Mouse (Mus musculus) embryonic facial prominence, embryonic 14.5 days (tissue): ENCODE results near the gene Map3k20. TPM values are rescaled to one million over a fixed set of nuclear protein-coding genes. Genes with fewer than 3 reads are reported as not detected.

Source experiments
- ATAC-seq: fragments of 200-750 bp; cut with Nextera tagmentation; 2 replicates; pipeline ENCODE4 v1.8.0; 2017; ENCODE audit warnings: low read depth, moderate number of reproducible peaks, moderate TSS enrichment
- DNase-seq: peaks from one replicate; pipeline ENCODE4 v3.0.0-alpha.2; 2015; ENCODE audit warnings: low spot score
- H3K27ac ChIP-seq: fragments of 300-500 bp; sonication (generic); replicated peaks from 2 replicates; pipeline ENCODE4 v1.5.1; 2014; ENCODE audit warnings: low read depth, mild to moderate bottlenecking, low read length, moderate library complexity
- H3K27me3 ChIP-seq: fragments of 300-500 bp; sonication (generic); replicated peaks from 2 replicates; pipeline ENCODE4 v1.6.1; 2014; ENCODE audit warnings: low read length; ENCODE audit not compliant: control insufficient read depth, insufficient read depth
- H3K36me3 ChIP-seq: fragments of 300-500 bp; sonication (generic); 2 replicates; pipeline ENCODE4 v1.6.1; 2014; ENCODE audit warnings: low read length, mixed read lengths; ENCODE audit not compliant: control insufficient read depth, insufficient read depth
- H3K4me1 ChIP-seq: fragments of 300-500 bp; sonication (generic); 2 replicates; pipeline ENCODE4 v1.6.1; 2014; ENCODE audit warnings: antibody characterized with exemption, low read length; ENCODE audit not compliant: control insufficient read depth, insufficient read depth
- H3K4me2 ChIP-seq: fragments of 300-500 bp; sonication (generic); 2 replicates; pipeline ENCODE4 v1.6.1; 2014; ENCODE audit warnings: low read depth, mild to moderate bottlenecking, low read length, moderate library complexity, mixed read lengths
- H3K4me3 ChIP-seq: fragments of 300-500 bp; sonication (generic); 2 replicates; pipeline ENCODE4 v1.5.1; 2014; ENCODE audit warnings: low read depth, mild to moderate bottlenecking, low read length
- H3K9ac ChIP-seq: fragments of 300-500 bp; sonication (generic); 2 replicates; pipeline ENCODE4 v1.6.1; 2014; ENCODE audit warnings: low read depth, mild to moderate bottlenecking, low read length, moderate library complexity, mixed read lengths
- H3K9me3 ChIP-seq: fragments of 300-500 bp; sonication (generic); 2 replicates; pipeline ENCODE4 v1.6.1; 2016; ENCODE audit warnings: low read length; ENCODE audit not compliant: control insufficient read depth
- WGBS: fragments of 180-500 bp; shearing (Covaris S2); extraction: QIAGEN DNeasy Blood & Tissue Kit; methylation state at CpG from one replicate; pipeline ENCODE4 v1.1.7; 2014; 5-methylcytosine and 5-hydroxymethylcytosine counted together
- polyA plus RNA-seq: library from polyadenylated mRNA; unstranded; fragments of >200 nt; fragmentation: Nextera tagmentation; extraction: Ambion mirVana; gene quantifications from 2 replicates; pipeline ENCODE4 v1.2.1, GENCODE M21; 2014

The Map3k20 gene
- polyA plus RNA-seq, 1 experiment from 2014 or later = 22.3 TPM

GRCm38 (mm10) chr2:72267390-72267789, 18.0 kb upstream of the Map3k20 start:
- H3K27me3 ChIP-seq = no peaks in the 10 kb centered on the region
- no peaks in the 10 kb centered on the region for H3K36me3 ChIP-seq
- H3K4me1 ChIP-seq = no peaks in the 10 kb centered on the region
- ATAC-seq = no peak
- H3K27ac ChIP-seq = no peak overlapping the region
- no peak overlapping the region for H3K4me2 ChIP-seq
- no peak overlapping the region for H3K4me3 ChIP-seq
- H3K9ac ChIP-seq = no peak overlapping the region
- no peaks in the 10 kb centered on the region for H3K9me3 ChIP-seq
- no peak for DNase-seq
- 80% methylated on average over 6 of the region's 6 CpGs for WGBS

- H3K9me3 ChIP-seq = no peaks in the 10 kb centered on the region
- DNase-seq = peak; percentile 35
- no peaks in the 10 kb centered on the region for H3K4me1 ChIP-seq
- H3K27ac ChIP-seq = no peak overlapping the region
- H3K4me3 ChIP-seq = no peak overlapping the region
- H3K27me3 ChIP-seq = no peaks in the 10 kb centered on the region
- no peak overlapping the region for H3K4me2 ChIP-seq
- H3K9ac ChIP-seq = no peak overlapping the region
- no peaks in the 10 kb centered on the region for H3K36me3 ChIP-seq
- WGBS = 75% methylated on average over 4 of the region's 4 CpGs
- no peak for ATAC-seq
Measured at GRCm38 (mm10) chr2:72269651-72270341, 15.6 kb upstream of the Map3k20 start.

- Histone ChIP-seq H3K4me1 (no peaks in the 10 kb centered on the region), H3K4me2 (no peak overlapping the region), H3K9ac (no peak overlapping the region), H3K27me3 (no peaks in the 10 kb centered on the region), H3K9me3 (no peaks in the 10 kb centered on the region), H3K36me3 (no peaks in the 10 kb centered on the region), H3K27ac (no peak overlapping the region), H3K4me3 (no peak overlapping the region)
- WGBS = 73% methylated on average over 4 of the region's 4 CpGs
- ATAC-seq (no peak), DNase-seq (no peak)
Measured at GRCm38 (mm10) chr2:72278247-72278873, 7.1 kb upstream of the Map3k20 start.

- Histone ChIP-seq H3K9ac (no peak overlapping the region), H3K36me3 (no peaks in the 10 kb centered on the region), H3K4me3 (no peak overlapping the region), H3K4me1 (no peaks in the 10 kb centered on the region), H3K9me3 (no peaks in the 10 kb centered on the region), H3K4me2 (no peak overlapping the region), H3K27ac (no peak overlapping the region), H3K27me3 (no peaks in the 10 kb centered on the region)
- no peak for DNase-seq
- 88% methylated on average over 5 of the region's 5 CpGs for WGBS
- no peak for ATAC-seq
Measured at GRCm38 (mm10) chr2:72280524-72280923, 4.9 kb upstream of the Map3k20 start.

DNA sequence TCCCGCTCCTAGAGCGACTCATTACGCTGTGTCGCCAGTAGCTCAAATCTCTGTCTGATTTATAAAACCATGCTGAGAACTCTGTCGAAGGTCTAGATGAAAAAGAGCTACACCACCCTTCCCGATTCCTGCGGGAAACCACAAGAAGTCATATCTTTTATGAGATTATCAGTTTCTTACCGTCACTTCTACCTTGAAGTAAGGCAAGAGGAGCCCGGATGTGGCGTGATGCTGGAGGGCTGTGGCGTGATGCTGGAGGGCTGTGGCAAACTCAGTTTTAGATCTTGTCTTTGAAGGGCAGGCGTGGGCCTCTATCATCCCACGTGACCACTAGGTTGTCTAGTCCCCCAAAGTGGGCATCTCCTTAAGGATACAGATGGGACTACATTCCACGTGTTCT, 3.5 kb upstream of the Map3k20 start:
- no peaks in the 10 kb centered on the region for H3K27me3 ChIP-seq
- DNase-seq (no peak), ATAC-seq (no peak)
- H3K27ac ChIP-seq = no peak overlapping the region
- no peaks in the 10 kb centered on the region for H3K9me3 ChIP-seq
- 89% methylated on average over 14 of the region's 14 CpGs for WGBS
- H3K4me2 ChIP-seq = no peak overlapping the region
- H3K4me1 ChIP-seq = no peaks in the 10 kb centered on the region
- H3K36me3 ChIP-seq = no peaks in the 10 kb centered on the region
- no peak overlapping the region for H3K4me3 ChIP-seq
- no peak overlapping the region for H3K9ac ChIP-seq

DNA sequence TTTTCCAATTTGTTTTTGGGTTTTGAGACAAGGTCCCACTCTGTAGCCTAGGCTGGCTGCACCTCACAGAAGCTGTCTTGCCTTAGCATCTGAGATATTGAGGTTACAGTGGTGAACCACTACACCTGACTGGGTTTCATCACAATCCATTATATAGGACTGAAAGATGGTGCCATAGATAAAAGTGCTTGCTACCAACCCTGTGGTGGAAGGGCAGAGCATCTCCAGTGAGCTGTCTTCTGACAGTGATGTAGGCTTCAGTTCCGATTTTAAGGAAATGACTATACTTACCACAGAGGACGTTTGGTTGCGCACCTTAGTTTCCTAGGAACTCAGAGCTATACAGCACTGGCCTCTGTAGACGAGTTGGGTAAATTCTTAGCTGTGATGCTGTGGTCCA, 2.7 kb upstream of the Map3k20 start:
- H3K4me3 ChIP-seq = no peak overlapping the region
- H3K4me2 ChIP-seq = no peak overlapping the region
- H3K27me3 ChIP-seq = no peaks in the 10 kb centered on the region
- WGBS = 78% methylated on average over 4 of the region's 4 CpGs
- ATAC-seq = no peak
- no peaks in the 10 kb centered on the region for H3K36me3 ChIP-seq
- no peak for DNase-seq
- H3K9ac ChIP-seq = no peak overlapping the region
- no peak overlapping the region for H3K27ac ChIP-seq
- H3K4me1 ChIP-seq = peaks cover 4% of the 10 kb centered on the region; the same call in 1 of the 2 replicates
- H3K9me3 ChIP-seq = no peaks in the 10 kb centered on the region

GRCm38 (mm10) chr2:72284689-72285088, 748 bp upstream of the Map3k20 start:
- Histone ChIP-seq H3K9ac (no peak overlapping the region), H3K36me3 (no peaks in the 10 kb centered on the region), H3K4me1 (peaks cover 4% of the 10 kb centered on the region; the same call in 1 of the 2 replicates), H3K27me3 (no peaks in the 10 kb centered on the region), H3K27ac (no peak overlapping the region), H3K9me3 (no peaks in the 10 kb centered on the region), H3K4me3 (no peak overlapping the region), H3K4me2 (no peak overlapping the region)
- ATAC-seq (no peak), DNase-seq (no peak)
- 69% methylated on average over 7 of the region's 7 CpGs for WGBS

DNA sequence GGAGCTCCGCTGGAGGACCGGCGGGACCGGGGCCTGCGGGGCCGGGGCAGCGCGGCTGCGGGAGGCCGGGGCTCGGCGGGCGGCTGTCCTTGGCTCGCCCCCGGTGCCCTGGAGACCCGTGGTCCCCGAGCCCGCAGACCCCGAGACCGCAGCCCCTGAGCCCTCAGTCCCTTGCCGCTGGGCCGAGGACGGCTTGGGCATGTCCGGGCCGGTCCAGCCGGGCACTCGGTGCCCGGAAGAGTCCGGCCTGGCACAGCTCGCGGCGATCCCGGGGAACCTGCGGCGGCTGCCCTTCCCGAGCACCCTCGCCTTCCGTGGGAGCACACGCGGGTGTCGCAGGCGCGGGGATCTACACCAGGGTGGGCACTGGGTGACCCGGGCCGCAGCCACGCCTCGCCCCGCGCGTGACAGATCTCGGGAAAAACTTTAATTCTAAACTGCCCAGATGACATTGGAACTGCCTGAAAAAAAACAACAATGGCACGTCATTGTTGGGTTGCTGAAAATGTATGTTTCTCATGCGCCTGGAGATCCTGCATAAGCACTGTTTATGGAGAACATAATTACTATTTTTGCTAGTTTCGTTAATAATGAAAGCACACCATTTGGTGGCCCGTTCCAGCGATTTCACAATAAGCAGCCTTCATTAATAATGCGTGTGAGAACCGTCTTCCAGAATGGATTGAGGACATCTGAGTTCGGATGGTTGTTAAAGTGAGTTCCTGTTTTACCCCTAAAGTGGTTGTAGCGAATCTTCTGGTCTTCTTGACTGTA, 638 bp downstream of the Map3k20 start:
- ATAC-seq (peak; percentile 58), DNase-seq (no peak)
- H3K4me1 ChIP-seq = peaks cover 4% of the 10 kb centered on the region; the same call in 1 of the 2 replicates
- no peaks in the 10 kb centered on the region for H3K27me3 ChIP-seq
- 1% methylated on average over 31 of the region's 60 CpGs for WGBS
- peak overlapping the region; percentile 83 for H3K4me2 ChIP-seq
- no peaks in the 10 kb centered on the region for H3K9me3 ChIP-seq
- H3K36me3 ChIP-seq = no peaks in the 10 kb centered on the region
- peak overlapping the region; percentile 86 for H3K4me3 ChIP-seq
- H3K27ac ChIP-seq = peak overlapping the region; percentile 55; the same call in 1 of the 2 replicates
- peak overlapping the region; percentile 94 for H3K9ac ChIP-seq
